Mouse (Mus musculus): ENCODE data around the gene Tril. TPM values are rescaled to one million over a fixed set of nuclear protein-coding genes. Genes with fewer than 3 reads are reported as not detected.
A peak's percentile ranks its signal among the peaks of the same experiment; 100 is the strongest.

Gene Tril
- polyA plus RNA-seq, 2 experiments, result 68.1 to 70.0 TPM

- TF ChIP-seq POLR2A (IDR thresholded peaks at IDR 0.05; ENCODE audit: borderline replicate concordance, extremely low read depth, insufficient read depth, insufficient read length), result no peak
These were observed 25.6 kb downstream of the Tril start for GRCm38 (mm10) chr6:53795078-53795477.

GRCm38 (mm10) chr6:53794323-53794971 lies 26.2 kb downstream of the Tril start:
- 0 out of 2 replicates have a peak, but pooled peaks cover 5% of the 10 kb centered on the region for H3K4me1 ChIP-seq (ENCODE audit: control insufficient read depth, insufficient read depth, low read length)
- no peaks in the 10 kb centered on the region for H3K36me3 ChIP-seq (ENCODE audit: control insufficient read depth, insufficient read depth, low read length)
- H3K27me3 ChIP-seq (ENCODE audit: control insufficient read depth, insufficient read depth, low read length), result no peaks in the 10 kb centered on the region
- WGBS, result 14% methylated on average over 17 of the region's 17 CpGs
- DNase-seq (ENCODE audit: low spot score), result peak; percentile 74
- H3K9me3 ChIP-seq (ENCODE audit: control insufficient read depth, low read length), result no peaks in the 10 kb centered on the region
- ATAC-seq (ENCODE audit: low FRiP score, low read depth), result no peak
- no peak overlapping the region for H3K27ac ChIP-seq (replicated peaks; ENCODE audit: low read depth, low read length)
- H3K4me3 ChIP-seq (replicated peaks; ENCODE audit: low read length), result no peak overlapping the region
- no peak for TF ChIP-seq POLR2A (IDR thresholded peaks at IDR 0.05; ENCODE audit: borderline replicate concordance, extremely low read depth, insufficient read depth, insufficient read length)
- H3K4me2 ChIP-seq (replicated peaks; ENCODE audit: low read depth, low read length, severe bottlenecking), result peak overlapping the region; percentile 28
- no peak overlapping the region for H3K9ac ChIP-seq (ENCODE audit: low read depth, low read length, severe bottlenecking)

More at GRCm38 (mm10) chr6:53795078-53795477, 25.6 kb downstream of the Tril start:
- H3K4me1 ChIP-seq (ENCODE audit: control insufficient read depth, insufficient read depth, low read length), result 0 out of 2 replicates have a peak, but pooled peaks cover 5% of the 10 kb centered on the region
- H3K9me3 ChIP-seq (ENCODE audit: control insufficient read depth, low read length), result no peaks in the 10 kb centered on the region
- no peak overlapping the region for H3K9ac ChIP-seq (ENCODE audit: low read depth, low read length, severe bottlenecking)
- H3K27me3 ChIP-seq (ENCODE audit: control insufficient read depth, insufficient read depth, low read length), result no peaks in the 10 kb centered on the region
- ATAC-seq (ENCODE audit: low FRiP score, low read depth), result no peak
- peak overlapping the region; percentile 28 for H3K4me2 ChIP-seq (replicated peaks; ENCODE audit: low read depth, low read length, severe bottlenecking)
- WGBS, result 43% methylated on average over 11 of the region's 11 CpGs
- no peak overlapping the region for H3K27ac ChIP-seq (replicated peaks; ENCODE audit: low read depth, low read length)
- no peak overlapping the region for H3K4me3 ChIP-seq (replicated peaks; ENCODE audit: low read length)
- H3K36me3 ChIP-seq (ENCODE audit: control insufficient read depth, insufficient read depth, low read length), result no peaks in the 10 kb centered on the region
- no peak for DNase-seq (ENCODE audit: low spot score)

GRCm38 (mm10) chr6:53782880-53783539 lies 37.6 kb downstream of the Tril start:
- Histone ChIP-seq H3K27me3 (ENCODE audit: control insufficient read depth, insufficient read depth, low read length) (no peaks in the 10 kb centered on the region), H3K36me3 (ENCODE audit: control insufficient read depth, insufficient read depth, low read length) (no peaks in the 10 kb centered on the region), H3K9ac (ENCODE audit: low read depth, low read length, severe bottlenecking) (no peak overlapping the region), H3K4me2 (replicated peaks; ENCODE audit: low read depth, low read length, severe bottlenecking) (no peak overlapping the region), H3K9me3 (ENCODE audit: control insufficient read depth, low read length) (no peaks in the 10 kb centered on the region), H3K4me1 (ENCODE audit: control insufficient read depth, insufficient read depth, low read length) (0 out of 2 replicates have a peak, but pooled peaks cover 5% of the 10 kb centered on the region), H3K27ac (replicated peaks; ENCODE audit: low read depth, low read length) (no peak overlapping the region), H3K4me3 (replicated peaks; ENCODE audit: low read length) (no peak overlapping the region)
- DNase-seq (ENCODE audit: low spot score), result peak; percentile 79
- TF ChIP-seq POLR2A (IDR thresholded peaks at IDR 0.05; ENCODE audit: borderline replicate concordance, extremely low read depth, insufficient read depth, insufficient read length), result no peak
- 46% methylated on average over 16 of the region's 16 CpGs for WGBS
- no peak for ATAC-seq (ENCODE audit: low FRiP score, low read depth)

GRCm38 (mm10) chr6:53782273-53782672 lies 38.4 kb downstream of the Tril start:
- Histone ChIP-seq H3K4me3 (replicated peaks; ENCODE audit: low read length) (no peak overlapping the region), H3K27me3 (ENCODE audit: control insufficient read depth, insufficient read depth, low read length) (no peaks in the 10 kb centered on the region), H3K36me3 (ENCODE audit: control insufficient read depth, insufficient read depth, low read length) (no peaks in the 10 kb centered on the region), H3K4me2 (replicated peaks; ENCODE audit: low read depth, low read length, severe bottlenecking) (no peak overlapping the region), H3K9ac (ENCODE audit: low read depth, low read length, severe bottlenecking) (no peak overlapping the region), H3K4me1 (ENCODE audit: control insufficient read depth, insufficient read depth, low read length) (0 out of 2 replicates have a peak, but pooled peaks cover 5% of the 10 kb centered on the region), H3K27ac (replicated peaks; ENCODE audit: low read depth, low read length) (no peak overlapping the region), H3K9me3 (ENCODE audit: control insufficient read depth, low read length) (no peaks in the 10 kb centered on the region)
- WGBS, result 81% methylated on average over 5 of the region's 5 CpGs
- TF ChIP-seq POLR2A (IDR thresholded peaks at IDR 0.05; ENCODE audit: borderline replicate concordance, extremely low read depth, insufficient read depth, insufficient read length), result no peak
- DNase-seq (ENCODE audit: low spot score) (no peak), ATAC-seq (ENCODE audit: low FRiP score, low read depth) (no peak)

- no peak overlapping the region for H3K27ac ChIP-seq (replicated peaks; ENCODE audit: low read depth, low read length)
- 7% methylated on average over 4 of the region's 4 CpGs for WGBS
- no peak overlapping the region for H3K4me3 ChIP-seq (replicated peaks; ENCODE audit: low read length)
- ATAC-seq (ENCODE audit: low FRiP score, low read depth) (no peak; the same call in 1 of the 2 replicates), DNase-seq (ENCODE audit: low spot score) (peak; percentile 81)
- no peaks in the 10 kb centered on the region for H3K9me3 ChIP-seq (ENCODE audit: control insufficient read depth, low read length)
- no peak overlapping the region for H3K4me2 ChIP-seq (replicated peaks; ENCODE audit: low read depth, low read length, severe bottlenecking)
- H3K4me1 ChIP-seq (ENCODE audit: control insufficient read depth, insufficient read depth, low read length), result 0 out of 2 replicates have a peak, but pooled peaks cover 5% of the 10 kb centered on the region
- H3K27me3 ChIP-seq (ENCODE audit: control insufficient read depth, insufficient read depth, low read length), result no peaks in the 10 kb centered on the region
- H3K9ac ChIP-seq (ENCODE audit: low read depth, low read length, severe bottlenecking), result no peak overlapping the region
- H3K36me3 ChIP-seq (ENCODE audit: control insufficient read depth, insufficient read depth, low read length), result no peaks in the 10 kb centered on the region
- TF ChIP-seq POLR2A (IDR thresholded peaks at IDR 0.05; ENCODE audit: borderline replicate concordance, extremely low read depth, insufficient read depth, insufficient read length), result no peak
These were observed 39.5 kb downstream of the Tril start for GRCm38 (mm10) chr6:53781171-53781570.

All from limb, embryonic 14.5 days (tissue).